Mouse (Mus musculus) right cerebral cortex, postnatal 14 days (tissue): Measurements from ENCODE around the gene Elp5.

Experiments used
- DNase-seq: peaks from one replicate; pipeline ENCODE4 v3.0.0; 2022

Elp5 gene

GRCm38 (mm10) chr11:70014880-70015558 is 32.7 kb upstream of the Elp5 start, which contains the start of gene Acadvl:
Gene Acadvl (minus strand): TSS chr11:70015411.
- DNase-seq: peak; percentile 81

DNA sequence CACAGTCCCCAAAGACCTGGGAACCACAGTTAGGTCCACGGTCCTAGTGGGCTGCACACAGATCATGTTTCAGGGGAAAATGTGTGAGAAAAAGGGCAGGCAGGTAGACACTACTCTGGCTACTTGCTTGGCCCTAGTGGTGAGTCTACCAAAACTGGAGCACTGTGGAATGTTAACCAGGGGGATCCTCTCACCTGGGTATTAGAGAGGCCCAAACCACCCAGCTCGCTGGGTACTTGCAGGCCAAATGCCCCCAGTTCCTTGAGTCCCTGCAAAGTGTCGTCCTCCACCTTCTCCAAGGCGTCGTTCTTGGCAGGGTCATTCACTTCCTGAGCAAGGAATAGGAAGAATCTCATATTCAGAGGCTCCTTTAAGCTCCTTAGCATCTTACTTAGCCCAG is 31.7 kb upstream of the Elp5 start:
- DNase-seq: no peak

DNA sequence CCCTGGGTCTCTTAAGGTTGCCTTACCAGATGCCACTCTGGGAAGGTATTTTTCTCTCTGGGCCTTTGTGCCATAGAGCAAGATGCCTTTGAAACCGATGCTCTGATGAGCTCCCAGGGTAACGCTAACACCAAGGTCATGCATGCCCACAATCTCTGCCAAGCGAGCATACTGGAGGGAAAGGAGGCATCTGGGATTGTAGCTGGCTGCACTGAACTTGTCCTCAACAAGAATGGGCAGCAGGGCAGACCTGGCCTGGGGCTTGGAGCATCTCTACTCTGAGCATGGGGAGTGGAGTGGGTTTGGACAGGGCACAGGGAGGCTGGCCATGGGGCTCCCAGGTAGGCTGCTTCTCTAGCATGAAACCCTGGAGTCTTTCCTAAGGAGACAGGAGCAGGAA is 31.1 kb upstream of the Elp5 start:
- DNase-seq: no peak

DNA sequence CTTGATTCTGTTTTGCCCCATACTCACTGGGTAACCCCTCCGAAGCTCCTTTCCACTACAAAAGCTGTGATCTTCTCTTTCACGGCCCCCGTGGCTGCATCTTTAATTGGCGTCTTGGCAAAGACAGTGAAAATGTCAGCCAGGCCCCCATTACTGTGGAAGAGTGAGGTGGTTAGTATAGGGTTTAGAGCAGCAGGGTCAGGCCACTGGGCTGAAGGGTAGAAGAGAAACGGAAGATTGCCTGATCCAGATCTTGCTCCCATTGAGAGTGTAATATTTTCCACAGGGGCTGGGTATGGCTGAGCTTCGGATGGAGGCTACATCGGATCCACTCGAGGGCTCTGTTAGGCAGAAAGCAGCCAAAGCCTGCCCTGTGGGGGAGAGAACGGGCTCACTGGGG is 30.6 kb upstream of the Elp5 start:
- no peak for DNase-seq

GRCm38 (mm10) chr11:70010961-70011360 is 28.6 kb upstream of the Elp5 start:
- no peak for DNase-seq

DNA sequence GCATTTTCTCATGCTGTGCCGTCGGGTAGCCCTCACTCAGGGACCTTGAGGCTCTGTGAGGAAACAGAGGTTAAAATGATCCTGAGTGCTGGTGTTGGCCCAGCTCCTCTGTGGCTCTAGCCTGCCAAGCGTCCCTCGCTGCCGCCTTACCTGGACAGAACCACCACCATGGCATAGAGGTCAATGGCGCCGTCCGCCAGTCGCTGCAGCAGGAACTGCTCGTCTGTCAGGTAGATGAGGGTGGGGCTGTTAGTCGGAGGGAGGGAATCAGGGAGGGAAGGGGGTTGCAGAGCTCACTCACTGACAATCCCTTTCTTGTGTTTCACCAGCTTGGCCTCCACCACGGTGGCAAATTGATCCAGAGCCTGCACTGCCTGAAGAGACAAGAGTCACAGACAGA is 28.2 kb upstream of the Elp5 start:
- DNase-seq: no peak

DNA sequence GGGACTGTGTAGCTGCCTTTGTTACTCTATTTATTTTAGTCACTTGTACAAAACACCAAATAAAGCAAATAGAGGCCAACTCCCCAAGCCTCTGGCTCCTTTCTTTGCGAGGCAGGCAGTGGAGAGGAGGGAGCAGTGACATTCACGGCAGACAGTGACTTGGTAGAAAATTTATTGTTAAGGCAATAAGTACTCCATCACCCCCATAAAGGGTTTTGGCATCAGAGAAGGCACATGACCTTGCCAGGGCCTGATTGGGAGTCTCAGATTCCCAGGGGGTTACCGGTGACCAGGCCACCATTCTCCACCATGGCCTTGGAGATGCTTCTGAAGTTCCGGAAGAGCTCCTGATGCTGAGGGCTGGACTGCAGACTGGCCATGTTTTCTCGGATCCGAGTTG is 27.7 kb upstream of the Elp5 start:
- no peak for DNase-seq

GRCm38 (mm10) chr11:70005521-70005920 is 23.2 kb upstream of the Elp5 start:
- no peak for DNase-seq

- no peak for DNase-seq
Measured at GRCm38 (mm10) chr11:70002471-70002870, 20.2 kb upstream of the Elp5 start.

- peak; percentile 53 for DNase-seq
Measured at GRCm38 (mm10) chr11:70001865-70002264, 19.5 kb upstream of the Elp5 start.

DNA sequence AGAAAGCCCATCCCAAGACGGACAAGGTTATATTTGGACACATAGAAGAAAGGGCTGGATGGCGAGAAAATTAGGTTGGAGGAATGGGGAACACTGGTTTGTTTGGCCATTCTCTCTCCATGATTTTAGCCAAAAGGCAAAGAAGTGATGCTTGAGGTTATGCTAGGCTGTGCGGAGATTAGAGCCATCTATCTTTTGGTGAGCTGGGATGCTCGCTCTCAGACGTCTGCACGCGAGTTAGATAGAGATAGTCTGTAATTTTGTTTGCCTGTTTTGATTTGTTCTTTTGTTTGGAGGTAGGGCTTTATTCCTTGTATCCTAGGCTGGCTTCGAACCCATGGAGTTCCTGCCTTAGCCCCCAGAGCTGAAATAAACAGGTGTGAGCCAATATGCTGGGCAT is 18.8 kb upstream of the Elp5 start:
- no peak for DNase-seq

DNA sequence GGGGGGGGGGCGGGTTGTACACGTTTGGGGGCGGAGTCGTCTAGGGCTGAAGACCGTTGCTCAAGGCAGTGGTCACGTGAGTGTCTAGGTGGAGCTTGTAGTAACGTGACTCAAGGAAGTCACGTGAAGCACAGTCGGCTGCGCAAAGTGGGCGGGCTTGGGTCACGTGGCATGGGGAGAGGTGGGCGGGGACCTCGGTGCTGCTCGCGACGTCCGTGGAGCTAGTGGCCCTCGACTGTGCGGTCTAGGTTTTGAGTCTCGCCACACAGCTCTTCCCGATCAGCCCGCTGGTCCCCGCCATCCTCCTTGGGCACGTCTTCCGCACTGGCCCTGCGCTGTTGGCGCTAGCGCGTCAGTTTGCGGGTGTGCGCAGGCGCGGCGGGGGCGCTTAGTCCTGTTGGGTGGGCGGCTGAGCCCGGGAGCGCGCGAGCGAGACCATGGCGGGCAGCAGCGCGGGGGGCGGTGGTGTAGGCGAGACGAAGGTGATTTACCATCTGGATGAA is 18.1 kb upstream of the Elp5 start, which contains the start of gene Dvl2:
Dvl2 (plus strand) TSS at position 200 of the 503 bp plus-strand sequence.
- peak; percentile 91 for DNase-seq

DNA sequence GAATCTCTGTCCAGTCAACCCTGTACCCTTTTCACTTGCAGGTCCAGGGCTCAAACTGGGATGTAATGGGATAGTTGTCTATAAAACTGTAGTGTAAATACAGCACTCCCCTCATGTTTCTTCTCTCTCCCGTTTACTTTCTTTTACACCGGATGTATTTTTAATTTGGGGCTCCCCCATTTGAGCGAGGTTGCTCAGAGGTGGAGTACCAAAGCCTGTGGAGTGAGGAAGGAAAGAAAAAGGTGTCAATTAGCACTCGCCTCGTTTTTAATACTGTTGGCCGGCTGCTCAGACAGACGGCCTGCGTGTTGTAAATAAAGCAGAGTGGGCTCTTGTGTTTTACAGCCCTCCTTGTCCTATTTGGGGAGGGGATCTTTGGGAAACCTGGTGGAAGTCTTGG is 17.3 kb upstream of the Elp5 start:
- DNase-seq: no peak

GRCm38 (mm10) chr11:69998567-69999491 is 16.5 kb upstream of the Elp5 start:
- DNase-seq: no peak

- peak; percentile 78 for DNase-seq
Measured at GRCm38 (mm10) chr11:69997070-69997509, 14.8 kb upstream of the Elp5 start.

DNA sequence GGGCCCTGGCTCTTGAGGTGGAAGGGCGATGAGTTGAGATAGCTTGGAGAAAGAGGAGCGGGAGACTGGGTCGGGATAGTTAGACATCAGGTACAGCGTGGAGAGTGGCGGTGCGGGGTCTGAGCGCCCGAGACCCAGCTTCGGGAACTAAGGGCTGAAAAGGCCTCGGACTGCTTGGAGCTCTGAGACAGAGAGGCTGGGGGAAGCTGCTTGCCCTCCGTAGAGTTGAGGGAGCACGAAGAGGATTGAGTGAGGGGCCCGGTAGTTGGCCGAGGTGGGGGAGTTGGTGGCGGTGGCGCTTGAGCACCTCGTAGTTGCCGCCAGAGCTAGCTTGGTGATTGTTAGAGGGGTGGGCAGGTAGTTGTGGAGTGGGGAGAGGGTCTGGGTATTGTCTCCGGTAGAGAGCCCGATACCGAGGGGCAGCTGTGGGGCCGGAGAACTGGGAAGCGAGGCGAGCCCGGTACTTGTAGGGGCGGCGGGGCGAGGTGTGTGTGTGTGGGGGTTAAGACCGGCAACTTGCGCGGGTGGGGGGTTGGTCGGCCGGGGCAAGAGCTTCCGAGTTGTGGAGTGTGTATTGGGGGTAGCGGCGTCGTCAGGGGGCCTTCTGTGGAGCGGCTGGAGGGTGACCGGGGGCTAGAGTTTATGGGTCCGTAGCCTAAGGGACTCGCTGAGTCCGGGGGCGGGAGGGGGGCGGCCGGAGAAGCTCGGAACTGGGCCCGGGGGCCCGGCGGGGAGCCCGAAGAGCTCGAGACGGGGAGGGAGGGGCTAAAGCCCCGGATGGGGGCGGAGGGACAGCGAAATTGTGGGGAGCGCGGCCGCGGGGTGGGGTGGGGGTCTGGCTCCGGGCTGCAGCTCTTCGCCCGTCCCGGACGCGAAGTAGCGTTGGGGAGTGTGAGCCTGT is 14.1 kb upstream of the Elp5 start:
- DNase-seq: peak; percentile 52

DNA sequence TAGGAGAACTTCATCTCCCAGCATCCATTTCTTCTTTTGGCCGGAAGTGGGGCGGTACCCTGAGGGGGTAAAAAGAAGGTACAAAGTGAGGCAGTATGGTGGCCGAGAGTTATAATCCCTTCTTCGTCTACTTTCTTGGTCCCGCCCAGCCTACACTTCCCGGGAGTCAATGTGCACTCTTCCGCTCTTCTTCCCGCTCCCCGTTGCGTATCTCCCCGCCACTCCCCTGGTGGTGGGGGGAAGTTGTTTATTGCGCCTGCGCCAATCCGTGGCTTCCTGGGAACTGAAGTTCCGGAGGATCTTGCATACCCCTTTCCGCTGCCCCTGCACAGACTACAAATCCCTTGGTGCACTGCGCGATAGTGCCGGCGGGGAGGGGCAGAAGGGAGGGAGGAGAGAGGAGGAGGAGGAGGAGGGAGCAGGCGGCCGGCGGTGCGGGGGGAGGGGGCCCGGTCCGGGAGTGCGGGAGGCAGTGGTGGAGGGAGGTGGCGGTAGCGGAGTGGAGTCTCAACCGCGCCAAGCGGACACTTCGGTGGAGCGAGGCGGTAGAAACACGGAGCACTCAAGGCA is 13.2 kb upstream of the Elp5 start, which contains the start of gene Phf23:
Phf23 (plus strand) TSS at position 387 of the 570 bp plus-strand sequence.
- DNase-seq: peak; percentile 96

DNA sequence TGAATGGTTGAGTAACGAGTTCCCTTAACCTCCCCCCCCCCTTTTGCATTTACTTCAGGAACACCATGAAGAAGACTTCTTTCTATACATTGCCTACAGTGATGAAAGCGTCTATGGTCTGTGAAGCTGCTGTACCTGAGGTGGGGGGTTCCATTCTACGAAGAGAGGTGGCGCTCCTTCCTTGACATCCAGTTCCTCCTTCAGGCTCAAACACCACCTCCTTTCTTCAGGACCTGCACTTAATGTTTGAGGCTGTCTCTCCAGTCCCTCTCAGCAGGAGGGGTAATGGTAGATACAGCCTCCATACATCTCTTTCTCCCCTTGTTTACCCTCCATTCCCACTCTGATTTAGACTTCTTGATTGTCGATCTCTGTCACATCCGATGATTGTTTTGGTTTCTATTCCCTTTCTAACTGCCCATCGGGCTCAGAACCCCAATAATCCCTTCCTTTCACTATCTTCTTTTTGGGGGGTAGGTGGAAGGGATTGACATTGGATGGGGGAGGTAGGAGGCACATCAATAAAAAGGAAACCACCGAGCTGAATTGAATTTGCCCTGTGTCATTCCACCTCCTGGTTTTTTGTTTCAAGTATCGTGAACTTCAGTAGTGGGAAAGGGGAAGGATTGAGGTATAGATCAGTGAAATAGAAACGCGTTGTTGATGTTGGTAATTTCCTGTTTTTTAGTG is 12.2 kb upstream of the Elp5 start:
- DNase-seq: no peak

DNA sequence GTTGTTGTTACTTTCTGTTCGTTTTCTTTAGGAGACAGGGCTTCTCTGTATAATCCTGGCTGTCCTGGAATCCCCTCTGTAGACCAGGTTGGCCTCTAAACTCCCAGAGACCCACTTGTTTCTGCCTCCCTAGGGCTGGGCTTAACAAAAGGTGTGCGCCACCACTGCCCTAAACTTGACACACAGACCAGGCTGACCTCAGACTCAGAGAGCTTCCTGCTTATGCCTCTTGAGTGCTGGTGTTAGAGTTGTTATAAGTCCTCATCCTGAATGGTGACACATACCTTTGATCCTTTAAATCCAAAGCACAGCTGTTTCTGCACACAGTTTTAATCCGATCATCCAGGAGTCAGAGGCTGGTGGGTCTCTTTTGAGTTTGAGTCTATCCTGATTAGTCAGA is 10.6 kb upstream of the Elp5 start:
- DNase-seq: no peak

DNA sequence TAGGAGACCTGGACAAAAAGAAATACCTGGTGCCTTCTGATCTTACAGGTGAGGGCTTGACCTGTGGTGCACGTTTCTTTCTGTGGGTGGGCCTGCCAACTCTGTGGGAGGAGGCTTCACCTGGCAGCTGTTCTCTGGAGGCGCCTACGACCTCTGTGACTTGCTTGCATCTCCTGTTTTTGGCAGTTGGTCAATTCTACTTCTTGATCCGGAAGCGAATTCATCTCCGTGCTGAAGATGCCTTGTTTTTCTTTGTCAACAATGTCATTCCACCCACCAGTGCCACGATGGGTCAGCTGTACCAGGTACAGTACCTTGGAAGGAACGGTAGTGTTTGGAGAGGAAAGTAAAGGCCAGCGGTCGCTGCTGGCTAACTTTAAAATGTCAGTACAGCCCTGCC is 10.1 kb upstream of the Elp5 start:
- DNase-seq: no peak

- no peak for DNase-seq
Measured at GRCm38 (mm10) chr11:69991711-69992110, 9.4 kb upstream of the Elp5 start.
